Mouse (Mus musculus) urinary bladder, postnatal 4 days (tissue): Measurements from ENCODE around the gene Tulp1.
"Not testable (repeated sequence)": the region's sequence is repeated elsewhere in the genome, so short reads cannot be mapped to it uniquely, and the experiment has no call there.

ENCODE experiments used
- DNase-seq, 2 experiments: peaks; one replicate each; pipeline ENCODE4 v3.0.0; 2021 to 2022; ENCODE audit warnings: low spot score in 2 of 2

Tulp1 gene

DNA sequence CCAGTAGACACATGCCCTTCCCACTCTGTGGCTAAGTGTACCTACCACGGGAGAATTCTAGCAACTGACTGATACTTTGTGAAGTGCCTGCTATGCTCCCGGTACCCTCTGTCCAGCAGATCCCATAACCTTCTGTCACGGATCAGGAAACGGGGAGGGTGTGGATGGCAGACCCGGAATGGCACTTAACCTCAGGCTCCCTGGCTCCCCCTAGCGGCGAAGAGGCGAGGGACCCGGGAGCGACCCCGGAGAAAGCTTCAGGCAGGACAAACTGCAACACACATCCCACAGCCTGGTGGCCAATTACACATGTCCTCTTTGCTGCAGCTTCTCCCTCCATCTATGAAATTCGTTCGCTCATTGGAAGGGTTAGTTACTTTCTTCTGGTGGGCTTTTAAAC, 3.4 kb upstream of the Tulp1 start:
- peak; percentile 70 to 88 for DNase-seq

GRCm38 (mm10) chr17:28363507-28363906, 1.5 kb downstream of the Tulp1 start:
- DNase-seq, result no peak

- DNase-seq, result no peak
Measured at GRCm38 (mm10) chr17:28362653-28363292, 2.2 kb downstream of the Tulp1 start.

DNA sequence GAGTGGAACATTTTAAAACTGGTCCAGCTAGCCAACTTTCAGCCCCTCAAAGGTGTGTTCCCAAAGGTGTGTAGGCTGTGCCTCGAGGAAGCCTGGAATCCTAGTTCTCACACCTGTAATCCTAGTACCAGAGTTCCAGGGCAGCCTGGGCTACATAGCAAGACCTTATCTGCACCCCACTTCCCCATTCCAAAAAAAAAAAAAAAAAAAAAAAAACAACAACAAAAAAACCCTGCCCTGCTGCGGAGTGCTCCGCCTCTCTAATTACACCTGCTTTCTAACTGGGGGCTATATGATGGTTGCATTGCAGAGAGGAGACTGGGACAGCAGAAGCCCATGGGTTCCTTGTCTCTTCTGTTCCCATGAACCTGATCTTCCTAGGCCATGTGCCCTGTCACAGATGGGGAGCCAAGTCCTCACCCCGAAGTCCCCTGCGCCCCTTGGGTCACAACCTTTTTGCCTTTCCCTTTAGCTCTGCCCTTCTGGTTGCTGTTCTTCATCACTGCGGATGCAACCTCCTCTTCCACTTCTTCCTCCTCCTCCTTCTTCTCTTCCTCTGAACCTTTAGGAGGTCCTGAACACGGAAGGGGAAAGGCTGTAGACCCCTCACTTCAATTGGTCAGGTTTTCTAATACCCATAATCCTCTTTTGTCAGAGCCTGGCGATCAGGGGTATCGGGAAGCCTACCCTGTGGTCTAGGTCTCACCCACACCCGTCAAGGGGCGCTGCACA, 2.9 kb downstream of the Tulp1 start:
- DNase-seq, result no peak

- no peak for DNase-seq
Measured at GRCm38 (mm10) chr17:28360531-28361277, 4.3 kb downstream of the Tulp1 start.

GRCm38 (mm10) chr17:28358576-28359261, 6.3 kb downstream of the Tulp1 start:
- DNase-seq, result not testable (repeated sequence)

- DNase-seq, result no peak
Measured at GRCm38 (mm10) chr17:28355871-28356270, 9.2 kb downstream of the Tulp1 start.

DNA sequence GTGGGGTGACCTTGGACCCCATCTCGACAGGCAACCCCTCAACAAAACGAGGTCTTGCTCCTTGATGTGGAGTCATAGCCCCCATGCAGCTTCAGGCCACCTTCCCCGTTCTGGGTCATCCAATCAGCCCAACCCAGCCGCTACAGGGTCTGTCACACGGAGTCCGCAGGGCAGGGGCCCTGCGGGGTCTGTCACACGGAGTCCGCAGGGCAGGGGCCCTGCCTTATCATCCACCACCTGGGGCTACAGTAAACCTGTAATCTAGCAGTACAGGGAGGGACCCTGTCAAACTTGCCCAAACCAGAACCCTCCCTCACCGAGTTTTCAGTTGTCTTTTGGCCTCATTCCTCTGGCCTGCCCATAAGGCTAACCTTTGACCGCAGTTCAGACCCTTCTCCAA, 13.0 kb downstream of the Tulp1 start:
- DNase-seq, result no peak

- DNase-seq, result no peak
Measured at GRCm38 (mm10) chr17:28351353-28351890, 13.6 kb downstream of the Tulp1 start.

DNA sequence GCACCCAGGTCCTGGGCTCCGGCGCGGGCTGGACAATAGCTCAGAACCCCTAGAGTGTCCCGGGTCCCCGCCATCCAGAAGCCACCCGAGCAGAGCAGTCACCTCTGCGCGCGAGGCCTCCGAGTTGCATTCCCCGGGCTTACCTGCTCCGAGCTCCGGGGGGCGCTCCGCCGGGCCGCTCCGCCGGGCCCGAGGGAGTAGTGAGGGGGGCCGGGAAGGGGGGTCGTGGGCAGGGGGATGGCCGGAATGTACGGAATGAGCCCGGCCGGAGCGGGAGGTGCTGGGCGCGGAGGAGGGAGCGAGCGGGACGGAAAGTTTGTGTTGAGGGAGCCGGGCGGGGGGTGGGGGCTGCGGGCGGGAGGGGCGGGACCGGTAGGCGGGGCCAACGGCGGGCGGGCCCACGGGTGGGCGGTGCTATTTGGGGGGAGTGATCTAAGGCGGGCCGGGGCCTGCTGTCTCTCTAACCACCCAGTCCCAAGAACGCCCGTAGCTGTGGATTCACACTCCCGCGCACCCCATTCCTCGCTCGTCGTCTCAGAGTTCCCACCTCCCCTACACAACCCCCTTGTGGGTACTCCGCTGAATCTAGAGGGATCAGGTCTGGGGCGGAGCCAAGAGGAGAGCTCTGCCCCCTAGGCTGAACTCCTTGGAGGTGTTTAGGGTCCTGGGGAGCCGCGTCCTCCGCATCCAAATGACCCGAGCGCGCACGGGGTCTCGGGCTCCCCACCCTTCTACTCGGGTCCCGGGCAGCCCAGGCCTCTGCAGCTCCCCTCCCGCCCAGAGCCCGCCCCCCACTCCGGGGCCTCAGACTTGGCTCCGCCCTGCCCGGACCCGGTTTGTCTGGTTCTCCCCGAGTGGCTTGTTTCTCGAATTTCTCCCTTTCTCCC, 14.3 kb downstream of the Tulp1 start, which contains the start of gene Tead3:
Gene Tead3 (minus strand): TSS at position 352 of the 887 bp plus-strand sequence.
- DNase-seq, result peak; percentile 85 to 91

- no peak for DNase-seq
Measured at GRCm38 (mm10) chr17:28349901-28350465, 15.0 kb downstream of the Tulp1 start.

DNA sequence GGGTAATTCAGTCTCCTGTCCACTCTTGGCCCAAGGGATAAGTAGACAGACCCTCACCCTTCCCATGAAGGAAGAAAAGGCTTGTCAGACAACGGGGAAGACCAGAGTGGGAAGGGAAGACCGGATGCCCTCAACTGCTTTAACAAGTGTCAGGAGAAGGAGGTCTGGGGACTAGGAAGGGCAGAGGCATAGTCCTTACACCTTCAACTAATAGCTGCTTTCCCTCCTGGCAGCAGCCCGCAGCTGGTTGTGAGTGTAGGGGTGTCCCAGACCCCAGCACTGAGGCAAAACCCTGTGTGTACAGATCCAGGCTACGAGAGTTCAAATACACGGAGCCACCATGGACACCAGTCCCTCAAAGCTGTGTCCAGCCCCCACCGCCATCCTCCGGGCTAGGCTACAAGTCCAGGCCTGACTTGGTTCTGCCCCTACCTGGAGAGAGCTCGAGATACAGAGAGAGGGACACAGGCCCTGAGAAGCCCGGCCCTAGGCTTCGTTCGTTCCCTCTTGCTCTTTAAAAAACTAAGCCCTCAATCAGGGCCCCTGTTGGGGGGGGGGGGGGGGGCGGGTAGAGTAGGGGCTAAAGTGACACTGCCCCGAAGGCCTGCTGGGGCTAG, 15.7 kb downstream of the Tulp1 start:
- DNase-seq, result no peak

- no peak for DNase-seq
Measured at GRCm38 (mm10) chr17:28348211-28348610, 16.8 kb downstream of the Tulp1 start.

GRCm38 (mm10) chr17:28347327-28347726, 17.7 kb downstream of the Tulp1 start:
- no peak for DNase-seq

- peak in 1 of 2 experiments; percentile 67 for DNase-seq
Measured at GRCm38 (mm10) chr17:28345882-28346281, 19.1 kb downstream of the Tulp1 start.

DNA sequence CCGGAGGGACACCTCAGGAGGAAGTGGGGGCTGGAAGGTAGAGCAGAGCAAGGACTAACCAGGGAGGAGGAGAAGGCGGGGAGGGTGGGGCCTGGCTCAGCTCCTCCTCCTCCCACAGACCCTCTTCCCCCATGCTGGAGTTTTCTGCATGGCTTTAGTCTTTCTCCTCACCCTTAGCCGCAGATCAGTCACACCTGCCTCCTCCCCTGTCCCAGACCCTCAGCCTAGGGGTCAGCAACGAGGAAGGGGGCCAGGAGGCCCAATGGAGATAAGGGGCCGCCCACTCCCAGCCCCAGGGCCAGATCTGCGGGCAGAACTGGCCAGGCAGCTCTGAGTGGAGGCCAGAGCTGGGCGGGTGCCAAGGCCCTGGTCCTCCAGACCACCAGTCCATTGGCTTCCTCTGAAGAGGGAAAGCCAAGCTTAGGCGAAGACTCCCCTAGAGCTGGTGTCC, 19.7 kb downstream of the Tulp1 start:
- peak in 1 of 2 experiments; percentile 61 for DNase-seq

DNA sequence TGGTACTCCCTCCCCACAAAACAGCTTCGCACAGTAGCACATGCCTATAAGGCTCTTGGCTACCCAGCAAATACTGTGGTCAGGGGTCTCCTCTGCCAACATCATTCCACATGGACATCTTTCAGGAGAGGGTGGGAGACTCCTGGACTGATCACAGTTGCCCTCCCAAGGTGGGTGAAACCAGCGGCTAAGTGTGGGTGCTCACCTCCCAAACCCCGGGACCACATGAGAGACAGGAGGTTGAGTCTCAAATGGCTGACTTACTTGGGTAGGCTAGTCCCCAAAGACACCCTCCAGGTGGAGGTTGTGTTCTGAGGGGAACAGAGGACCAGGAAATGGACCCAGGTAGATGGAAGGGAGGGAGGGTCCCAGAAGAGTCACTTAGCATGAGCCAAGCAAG, 20.4 kb downstream of the Tulp1 start:
- no peak for DNase-seq

DNA sequence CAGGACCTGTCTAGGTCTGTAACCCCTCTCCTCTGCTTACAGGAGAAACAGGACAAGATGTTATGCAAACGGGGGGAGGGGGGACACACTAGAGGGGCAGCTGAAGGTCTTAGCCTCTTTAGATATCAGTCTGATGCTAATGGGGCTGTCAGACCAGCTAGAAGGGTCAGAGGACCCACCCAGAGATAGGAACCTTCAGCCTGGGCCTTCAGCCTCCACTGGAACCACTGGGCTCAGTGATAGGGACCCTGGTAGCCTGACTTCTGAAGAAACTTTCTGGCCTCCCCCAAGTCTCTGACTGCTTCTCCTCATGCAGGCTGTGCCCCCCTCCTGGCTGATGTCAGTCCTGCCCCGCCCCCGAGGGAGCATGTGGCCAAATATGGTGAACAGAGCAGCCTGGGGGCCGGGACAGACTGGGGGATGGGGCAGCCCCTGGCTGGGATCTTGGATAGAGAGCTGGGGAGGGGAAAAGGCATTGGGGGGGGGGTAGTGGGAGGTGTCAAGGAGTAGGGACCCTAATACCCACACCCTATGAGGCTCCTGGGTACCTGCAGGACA, 20.9 kb downstream of the Tulp1 start:
- DNase-seq, result peak in 1 of 2 experiments; percentile 68

GRCm38 (mm10) chr17:28341091-28341490, 23.9 kb downstream of the Tulp1 start:
- DNase-seq, result peak; percentile 95 to 96
